Mouse (Mus musculus) frontal cortex, postnatal 10 days (tissue): ENCODE measurements around the gene Msrb3.
A peak's percentile ranks its signal among the peaks of the same experiment; 100 is the strongest.
"Not testable (repeated sequence)": the region's sequence is repeated elsewhere in the genome, so short reads cannot be mapped to it uniquely, and the experiment has no call there.

Experiments used
- DNase-seq, 2 experiments: peaks; one replicate each; pipeline ENCODE4 v3.0.0; 2022; ENCODE audit warnings: low spot score in 2 of 2, mixed read lengths in 1 of 2

Msrb3 gene

DNA sequence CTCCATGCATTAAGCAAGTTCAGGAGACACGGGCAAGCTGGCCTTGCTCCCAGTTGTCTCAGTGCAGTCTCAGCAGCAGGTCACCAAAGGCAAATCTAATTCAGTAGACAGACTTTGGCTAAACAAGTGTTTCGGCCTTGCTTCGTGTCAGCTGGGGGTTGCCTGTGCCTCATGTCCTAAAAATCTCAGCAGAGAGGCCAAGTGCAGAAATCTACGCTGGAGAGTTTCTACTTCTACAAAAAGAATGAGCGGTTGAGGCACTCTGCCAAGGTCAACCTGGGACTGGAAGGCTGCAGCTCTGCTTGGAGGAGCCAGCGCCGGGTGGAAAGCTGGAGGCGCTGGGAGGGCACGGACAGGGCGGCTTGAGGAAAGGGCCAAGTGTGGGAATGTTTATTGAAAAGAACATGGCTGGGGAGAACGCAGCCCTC lies 147.6 kb downstream of the Msrb3 start:
- DNase-seq, result peak in 1 of 2 experiments; percentile 37

DNA sequence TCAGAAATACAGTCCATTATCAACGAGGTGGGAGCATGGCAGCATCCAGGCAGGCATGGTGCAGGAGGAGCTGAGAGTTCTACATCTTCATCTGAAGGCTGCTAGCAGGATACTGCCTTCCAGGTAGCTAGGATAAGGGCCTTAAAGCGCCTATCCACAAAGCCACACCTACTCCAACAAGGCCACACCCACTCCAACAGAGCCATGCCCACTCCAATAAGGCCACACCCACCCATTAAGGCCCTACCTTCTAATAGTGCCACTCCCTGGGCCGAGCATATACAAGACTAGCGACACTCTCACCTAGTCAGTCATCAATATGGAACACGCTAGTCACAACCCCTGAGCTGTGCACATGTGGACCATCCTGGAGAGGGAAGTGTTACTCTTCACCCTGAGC lies 149.3 kb downstream of the Msrb3 start:
- DNase-seq, result not testable (repeated sequence)

DNA sequence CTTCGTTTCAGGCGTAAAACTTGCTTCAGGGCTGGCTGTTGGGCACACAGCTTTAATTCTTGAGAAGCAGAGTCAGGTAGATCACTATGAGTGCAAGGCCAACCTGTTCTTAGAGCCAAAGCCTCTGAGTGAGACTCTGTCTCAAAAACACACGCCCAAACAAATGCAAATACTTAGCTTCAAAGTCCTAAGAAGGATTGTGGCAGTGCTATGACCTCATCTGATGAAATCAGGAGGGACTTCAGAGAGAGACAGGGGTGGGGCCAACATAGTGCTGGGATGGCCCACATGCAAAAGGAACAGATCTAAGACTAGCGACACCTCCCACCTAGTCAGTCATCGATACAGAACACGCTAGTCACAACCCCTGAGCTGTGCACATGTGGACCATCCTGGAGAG lies 150.7 kb downstream of the Msrb3 start:
- no peak for DNase-seq

DNA sequence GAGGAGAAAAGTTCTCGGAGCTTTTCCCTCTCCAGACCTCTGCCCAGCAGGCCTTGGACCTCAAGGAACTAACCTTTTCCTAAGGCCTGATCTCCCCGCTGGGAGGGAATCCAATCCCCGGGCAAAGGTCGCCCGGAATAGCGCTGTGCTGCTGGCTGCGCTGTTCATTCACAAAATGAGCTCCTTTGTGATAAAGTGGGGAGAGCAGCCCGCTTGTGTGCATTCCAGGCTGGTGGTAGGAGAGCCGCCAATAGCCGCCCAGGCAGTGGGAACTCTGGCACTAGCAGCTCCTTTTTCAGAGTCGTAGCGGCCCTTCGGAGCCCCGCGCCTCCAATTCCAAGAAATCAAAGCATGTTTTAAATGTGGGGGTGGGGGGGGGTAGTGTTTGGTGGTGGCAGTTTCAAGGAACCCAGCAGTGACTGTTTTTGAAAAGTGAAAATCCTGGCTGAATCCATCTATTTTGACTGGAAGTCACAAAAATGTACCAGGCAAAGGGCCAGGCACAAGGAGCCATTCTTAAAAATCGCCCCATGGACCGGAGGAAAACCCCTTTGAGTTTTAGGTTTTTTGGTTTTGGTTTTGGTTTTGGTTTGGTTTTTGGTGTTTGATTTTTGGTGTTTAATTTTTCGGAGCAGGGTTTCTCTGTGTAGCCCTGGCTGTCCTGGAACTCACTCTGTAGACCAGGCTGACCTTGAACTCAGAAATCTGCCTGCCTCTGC lies 153.6 kb downstream of the Msrb3 start:
- DNase-seq, result peak; percentile 26 to 46

DNA sequence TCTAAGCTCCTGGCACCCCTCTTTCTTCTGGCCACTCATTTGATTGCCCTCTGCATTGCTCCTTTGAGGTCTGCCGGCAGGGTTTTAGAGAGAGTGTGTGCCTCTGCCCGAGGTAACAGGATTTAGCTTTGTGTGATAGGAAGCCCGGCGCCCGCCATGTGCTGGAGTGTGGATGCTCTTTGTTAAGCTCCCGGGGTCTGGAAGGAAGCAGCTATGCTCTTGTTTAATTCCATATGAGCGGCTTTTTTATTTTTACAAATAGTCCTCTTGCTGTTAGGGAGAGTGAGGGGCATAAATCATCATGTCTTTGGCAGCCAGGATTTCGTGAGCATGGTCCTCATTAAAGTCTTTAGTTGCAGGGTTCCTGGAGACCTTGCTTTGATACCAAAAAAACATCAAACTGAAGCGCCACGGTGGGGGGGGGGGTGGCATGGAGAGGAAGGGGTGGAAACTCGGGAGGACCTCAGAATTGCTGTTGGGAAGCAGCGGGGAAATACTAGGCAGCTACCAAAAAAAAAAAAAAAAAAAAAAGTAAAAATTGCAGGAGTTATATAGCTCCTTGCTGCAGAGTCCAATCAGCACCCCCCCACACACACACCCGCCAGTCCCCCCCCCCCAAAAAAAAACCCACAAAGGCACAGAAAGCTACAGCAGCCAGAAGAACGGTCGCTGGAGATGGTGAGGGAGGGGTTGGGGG lies 154.3 kb downstream of the Msrb3 start:
- DNase-seq, result no peak

DNA sequence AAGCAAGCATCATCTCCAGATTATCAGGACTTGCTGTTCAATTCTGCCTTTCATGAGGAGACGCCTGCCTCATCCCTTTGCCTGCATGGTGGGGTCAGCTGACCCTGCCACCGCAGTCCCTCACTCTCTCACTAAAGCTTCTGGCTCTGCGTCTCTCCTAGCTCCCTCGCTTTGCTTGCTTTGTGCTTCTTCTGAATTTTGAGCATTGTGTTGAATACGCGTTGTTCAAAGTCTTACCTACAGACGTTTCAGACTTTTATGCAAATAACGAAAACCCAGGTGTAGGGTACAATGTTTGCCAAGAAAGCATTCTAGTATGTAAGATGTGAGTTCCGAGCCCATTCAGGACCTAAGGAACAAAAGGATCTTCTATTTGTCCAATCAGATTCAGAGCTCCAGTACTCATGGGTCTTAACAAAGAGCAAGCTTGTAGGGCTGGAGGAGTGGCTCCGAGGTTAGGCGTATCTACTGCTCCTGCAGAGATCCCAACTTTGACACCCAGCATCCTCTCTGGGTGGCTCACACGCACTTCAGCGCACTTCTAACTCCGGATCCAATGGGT lies 162.3 kb downstream of the Msrb3 start:
- DNase-seq, result no peak

DNA sequence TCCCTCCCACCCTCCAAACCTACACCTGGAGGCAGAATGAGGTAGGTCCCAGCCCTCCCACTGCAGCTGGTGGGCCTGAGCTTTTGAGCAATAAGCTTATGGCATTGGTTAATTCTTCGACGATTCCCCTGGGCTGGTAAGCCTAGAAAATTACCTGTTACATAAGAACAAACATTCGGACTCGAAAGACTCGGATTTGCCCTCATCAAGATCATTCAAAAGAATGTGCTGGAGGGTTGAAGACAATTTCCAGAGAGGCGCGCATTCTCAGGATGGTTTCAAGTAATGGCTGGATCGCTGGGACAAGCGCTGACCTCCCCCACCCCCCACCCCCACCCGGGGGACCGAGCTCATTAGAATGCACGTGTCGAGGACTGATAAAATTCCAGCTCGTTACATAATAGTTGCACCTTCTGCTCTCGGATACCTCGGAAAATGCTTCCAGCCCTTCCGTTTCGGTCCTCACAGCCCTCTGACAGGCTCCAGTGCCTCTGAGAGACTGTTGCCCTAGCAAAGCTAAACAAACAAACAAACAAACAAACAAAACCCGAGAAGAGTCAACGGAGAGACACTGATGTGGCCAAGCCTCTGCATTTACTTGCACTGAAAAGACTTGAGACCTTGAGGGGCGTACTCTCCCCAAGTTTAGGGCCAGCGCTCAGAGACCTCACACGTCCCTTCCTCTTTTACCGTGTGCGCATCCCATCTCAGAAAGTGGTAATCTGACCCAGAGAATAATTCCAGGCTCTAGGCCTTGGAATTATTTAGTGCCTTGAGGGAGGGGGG lies 163.0 kb downstream of the Msrb3 start:
- DNase-seq, result no peak

DNA sequence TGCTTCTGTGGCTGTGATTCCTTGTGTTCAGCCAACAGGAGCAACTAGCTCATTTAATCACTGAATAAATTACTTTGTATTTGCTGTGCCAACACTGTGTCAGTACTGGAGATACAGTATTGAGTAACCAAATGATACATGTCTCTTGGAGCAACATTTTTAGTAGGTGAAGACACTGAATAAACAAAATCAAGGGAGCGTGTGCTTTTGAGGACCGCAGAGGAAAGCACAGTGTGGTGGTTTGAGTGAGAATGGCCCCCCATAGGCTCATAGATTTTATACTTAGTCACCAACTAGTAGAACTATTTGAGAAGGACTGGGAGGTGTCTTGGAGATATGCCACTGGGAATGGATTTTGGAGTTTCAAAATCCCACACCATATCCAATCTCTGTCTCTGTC lies 164.5 kb downstream of the Msrb3 start:
- DNase-seq, result no peak
